Mouse (Mus musculus) spleen, postnatal 4 days (tissue): ENCODE data around the gene Tuba3a.

ENCODE experiments used
- DNase-seq, 2 experiments: peaks; one replicate each; pipeline ENCODE4 v3.0.0; 2022; ENCODE audit warnings: low spot score in 2 of 2

The Tuba3a gene

DNA sequence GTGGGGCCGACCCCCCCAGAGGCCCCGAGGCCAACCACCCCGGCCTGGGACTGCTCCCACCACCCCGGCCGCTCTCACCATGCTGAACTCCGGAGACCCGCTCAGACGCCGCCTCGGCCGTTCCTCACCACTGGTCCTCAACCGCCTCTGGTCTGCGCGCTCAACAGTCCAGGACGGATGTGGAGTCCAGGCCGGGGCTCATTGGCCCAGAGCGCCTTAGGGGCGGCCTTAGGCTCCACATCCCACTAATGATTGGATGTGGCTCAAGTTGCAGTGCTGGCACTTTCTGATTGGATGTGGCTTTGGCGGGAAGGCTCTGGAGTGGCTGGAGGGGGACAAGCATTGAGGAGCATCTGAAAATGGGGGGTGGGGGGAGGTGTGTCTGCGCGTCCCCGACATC is at the start of gene Tuba3a:
Tuba3a (minus strand) TSS at position 153 of the 400 bp plus-strand sequence.
- DNase-seq: no peak

DNA sequence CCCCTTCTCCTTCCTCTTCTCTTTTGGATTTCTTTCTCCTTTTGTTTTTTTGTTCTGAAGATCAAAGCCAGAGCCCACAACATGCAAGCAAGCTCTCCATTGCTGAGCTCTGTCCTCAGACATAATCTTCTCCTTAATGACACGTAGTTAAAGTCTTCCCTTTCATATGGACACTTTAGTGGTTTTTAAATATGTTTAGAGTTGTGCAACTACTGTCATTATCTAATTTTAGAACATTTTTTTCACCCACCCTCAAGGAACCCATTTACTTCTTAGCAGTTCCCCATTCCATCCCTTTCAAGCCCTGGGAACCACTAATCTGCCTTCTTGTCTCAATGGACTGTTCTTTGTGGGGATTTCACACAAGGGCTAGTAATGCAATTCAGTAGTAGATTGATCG is 48.5 kb upstream of the Tuba3a start:
- DNase-seq: no peak

DNA sequence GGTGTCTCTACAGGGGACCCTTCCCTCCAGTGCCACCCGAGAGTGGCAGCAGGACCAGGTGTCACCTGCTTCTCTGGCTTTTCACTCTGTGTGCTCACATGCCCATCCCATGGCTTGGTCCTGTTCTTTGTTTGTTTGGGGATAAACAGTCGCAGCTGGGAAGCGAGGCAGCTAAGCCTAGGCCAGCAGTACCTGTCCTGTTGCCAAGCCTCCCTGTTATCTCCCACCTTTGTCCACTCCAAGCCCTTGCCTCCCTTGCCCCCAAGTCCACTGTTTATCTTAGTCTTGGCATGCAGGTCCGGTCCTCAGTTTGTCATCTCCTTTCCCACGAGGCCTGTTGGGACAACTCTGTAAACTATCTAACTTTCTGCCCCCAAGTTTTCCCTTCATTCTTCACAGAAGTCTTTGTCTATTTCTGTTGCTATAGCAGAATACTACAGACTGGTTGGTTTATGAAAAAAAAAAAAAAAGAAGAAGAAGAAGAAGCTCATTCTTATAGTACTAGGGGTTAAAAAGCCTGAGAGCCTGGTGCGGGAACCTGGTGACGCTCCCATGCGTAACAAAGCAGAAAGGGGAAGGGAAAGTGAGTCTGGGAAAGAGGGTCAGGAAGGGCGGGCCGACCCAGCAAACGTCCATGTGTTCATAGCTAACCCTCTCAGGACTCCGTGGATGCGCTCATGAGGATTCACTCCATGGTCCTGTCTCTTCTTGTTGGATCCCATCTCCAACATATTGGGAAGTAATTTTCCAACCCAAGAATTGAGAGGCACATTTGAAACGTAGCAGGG is 47.5 kb upstream of the Tuba3a start:
- no peak for DNase-seq

DNA sequence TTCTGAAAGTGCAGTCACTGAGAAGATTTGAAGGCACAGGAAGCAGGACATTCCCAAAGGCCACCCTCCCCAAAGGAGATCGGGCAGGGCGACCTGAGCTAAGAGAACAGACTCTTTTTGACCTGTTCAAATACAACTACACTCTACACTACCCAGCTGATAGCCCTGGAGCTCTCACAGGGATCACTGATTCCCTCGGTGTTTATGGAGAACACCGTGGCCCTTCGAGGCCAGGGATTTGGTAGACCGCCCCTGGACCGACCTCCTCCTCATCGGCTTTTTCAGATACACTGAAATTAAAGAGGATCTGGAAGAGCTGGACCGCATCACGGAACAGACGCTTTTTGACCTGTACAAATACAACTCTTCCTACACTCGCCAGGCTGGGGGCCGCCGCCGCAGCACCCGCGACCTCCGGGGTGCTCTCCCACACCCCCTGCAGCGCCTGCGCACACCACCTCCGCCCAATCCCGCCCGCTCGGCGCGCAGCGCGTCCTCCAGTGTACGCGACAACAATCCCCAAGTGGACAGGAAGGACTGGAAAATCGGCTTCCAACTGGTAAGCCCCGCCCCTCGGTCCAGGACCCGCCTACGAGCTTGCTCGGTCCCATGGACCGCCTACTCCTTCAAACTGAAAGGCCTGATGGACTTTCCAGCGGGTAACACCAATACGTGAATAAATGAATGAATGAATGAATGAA is 44.9 kb upstream of the Tuba3a start:
- peak in 1 of 2 experiments; percentile 60 for DNase-seq

DNA sequence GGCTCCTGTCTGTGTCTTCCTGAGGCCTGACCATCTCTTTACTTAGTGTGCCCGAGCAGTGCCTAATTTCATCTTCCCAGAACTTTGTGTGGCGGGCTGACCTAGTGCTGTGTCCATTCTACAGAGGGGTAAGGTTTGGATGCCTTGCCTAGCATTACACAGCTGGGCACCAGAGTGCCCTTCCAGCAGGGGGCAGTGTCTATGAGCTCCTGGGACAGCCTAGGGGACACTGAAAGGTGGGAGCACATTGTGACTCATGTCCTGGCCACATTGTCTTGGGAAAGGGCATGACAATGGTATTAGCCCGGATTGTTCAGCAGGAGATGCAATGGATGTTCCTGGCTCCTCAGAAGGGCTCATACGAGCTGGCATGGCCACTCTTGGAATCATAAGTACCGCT is 42.4 kb upstream of the Tuba3a start:
- DNase-seq: no peak

DNA sequence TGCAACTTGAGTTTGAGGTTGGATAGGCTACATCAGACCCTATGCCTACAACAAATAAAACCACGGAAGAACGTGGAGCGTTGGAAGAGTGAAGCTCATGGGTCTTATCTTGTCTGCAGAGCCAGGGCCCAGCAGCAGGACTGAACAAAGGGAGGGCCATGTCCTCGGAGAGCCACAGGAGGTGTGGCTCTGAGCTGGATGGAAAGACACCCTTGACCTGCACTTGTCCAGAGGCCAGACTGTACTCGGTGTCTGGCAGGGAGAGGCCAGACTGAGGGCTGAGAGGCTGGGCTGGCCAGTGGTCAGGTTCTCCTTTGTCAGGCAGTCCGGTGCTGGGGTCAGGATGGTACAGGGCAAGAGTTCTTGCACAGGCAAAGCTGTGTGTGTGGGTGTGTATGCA is 39.5 kb upstream of the Tuba3a start:
- no peak for DNase-seq

DNA sequence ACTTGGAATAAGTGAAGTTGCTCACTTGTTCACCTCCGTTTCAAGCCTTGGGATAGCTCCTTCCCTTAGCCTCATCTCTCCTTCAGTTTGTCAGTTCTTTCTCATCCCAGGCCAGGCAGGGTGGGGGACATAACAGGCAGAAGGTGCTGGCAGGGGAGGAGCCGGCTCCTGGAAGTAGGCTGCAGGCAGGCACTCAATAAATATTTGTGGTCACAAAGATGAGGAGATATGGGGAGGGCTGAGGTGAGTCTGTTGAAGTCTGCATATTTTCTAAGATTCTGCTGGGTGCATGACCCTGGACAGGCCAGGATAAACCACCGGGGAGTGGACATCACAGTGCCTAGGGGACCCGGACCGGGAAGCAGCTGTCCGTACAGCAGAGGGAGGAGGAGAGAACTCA is 37.7 kb upstream of the Tuba3a start:
- DNase-seq: no peak

DNA sequence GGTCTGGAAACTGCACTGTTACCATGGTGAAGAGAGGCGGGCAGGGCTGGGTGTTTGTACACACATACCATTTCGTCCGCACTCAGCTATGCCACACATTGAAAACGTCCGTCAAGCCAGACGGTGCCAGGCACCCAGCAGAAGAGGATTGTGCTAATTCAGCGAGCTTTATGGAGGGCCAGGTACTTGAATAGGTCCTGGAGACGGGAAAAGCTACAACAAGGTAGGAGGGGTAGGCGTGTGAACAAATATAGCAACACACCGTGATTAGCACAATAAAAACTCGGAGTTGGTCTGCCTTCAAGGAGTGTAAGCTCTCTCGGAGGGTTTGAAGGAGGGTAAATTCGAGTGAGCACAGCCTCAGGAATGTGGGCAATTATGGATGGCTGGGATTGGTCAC is 37.0 kb upstream of the Tuba3a start:
- no peak for DNase-seq

DNA sequence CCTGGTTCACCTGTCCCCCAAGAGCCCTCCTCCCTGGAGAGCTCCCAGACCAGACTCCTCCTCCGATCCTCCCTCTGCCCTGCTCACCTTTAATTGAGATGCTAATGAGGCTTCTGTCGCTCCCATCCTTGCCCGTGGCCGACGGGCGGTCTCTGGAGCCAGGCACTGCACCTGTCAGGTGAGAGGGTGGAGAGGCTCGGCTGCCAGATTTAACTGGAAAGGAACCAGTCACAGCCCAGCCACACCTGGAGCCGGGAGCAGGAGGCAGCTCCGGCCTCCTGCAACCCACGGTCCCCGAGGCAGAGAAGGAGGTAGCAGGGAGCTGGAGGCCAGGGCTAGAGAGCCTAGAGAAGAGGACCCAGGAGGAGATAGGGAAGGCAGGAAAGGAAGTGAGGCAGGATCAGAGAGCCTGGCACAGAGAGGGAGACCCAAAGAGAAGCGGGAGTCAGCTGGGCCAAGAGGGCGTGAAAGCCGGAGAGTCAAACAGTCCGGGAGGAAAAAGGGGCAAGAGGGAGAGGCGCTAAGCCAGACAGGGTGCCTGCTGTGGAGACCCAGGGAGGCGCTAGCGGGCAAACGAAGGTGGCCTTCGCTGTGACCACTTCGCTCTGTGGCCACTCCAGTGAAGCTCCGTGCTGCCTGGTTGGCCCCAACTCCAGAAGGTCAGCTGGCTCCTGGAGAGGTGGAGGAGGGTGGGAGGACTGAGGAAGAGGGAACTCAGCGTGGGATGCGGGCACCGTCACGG is 35.4 kb upstream of the Tuba3a start:
- peak in 1 of 2 experiments; percentile 58 for DNase-seq

DNA sequence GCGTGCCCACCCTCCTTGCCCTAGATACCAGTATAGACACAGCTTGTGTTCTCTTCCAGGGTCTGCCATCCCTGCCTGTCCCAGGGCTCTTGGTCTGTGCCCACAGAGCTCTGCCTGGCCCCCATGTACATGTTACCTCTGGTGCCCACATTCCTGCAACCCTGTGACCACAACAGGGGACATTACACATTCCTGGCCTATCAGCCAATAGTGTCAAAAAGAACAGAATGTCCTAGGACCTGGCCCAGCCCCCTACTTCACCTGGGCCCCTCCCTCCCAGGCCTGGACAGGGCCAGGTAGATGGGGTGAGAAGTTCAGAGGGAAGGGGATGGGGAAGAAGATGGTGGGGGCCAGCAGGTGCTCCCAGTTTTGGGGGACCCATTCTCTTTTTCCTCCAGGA is 34.5 kb upstream of the Tuba3a start, which contains the start of gene Scnn1a:
Scnn1a (plus strand) TSS at position 337 of the 400 bp plus-strand sequence.
- DNase-seq: no peak

DNA sequence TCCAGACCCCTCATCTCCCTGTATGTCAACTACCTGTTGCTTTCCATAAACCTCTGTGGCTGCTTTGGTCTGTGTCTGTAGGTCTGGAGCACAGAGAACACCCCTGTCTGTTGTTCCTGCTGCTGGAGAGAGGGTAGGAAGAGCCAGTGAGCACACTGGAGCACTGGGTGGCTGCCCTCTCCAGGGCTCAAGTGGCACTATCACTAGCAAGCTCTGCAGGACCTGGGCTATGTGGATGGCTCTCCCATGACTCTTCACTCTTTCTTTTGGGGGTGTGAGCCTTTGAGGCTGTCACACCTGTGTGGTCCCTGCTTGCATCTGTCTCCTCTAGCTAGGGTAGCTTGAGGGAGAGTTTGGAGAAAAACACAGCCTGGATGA is 34.1 kb upstream of the Tuba3a start:
- DNase-seq: no peak

DNA sequence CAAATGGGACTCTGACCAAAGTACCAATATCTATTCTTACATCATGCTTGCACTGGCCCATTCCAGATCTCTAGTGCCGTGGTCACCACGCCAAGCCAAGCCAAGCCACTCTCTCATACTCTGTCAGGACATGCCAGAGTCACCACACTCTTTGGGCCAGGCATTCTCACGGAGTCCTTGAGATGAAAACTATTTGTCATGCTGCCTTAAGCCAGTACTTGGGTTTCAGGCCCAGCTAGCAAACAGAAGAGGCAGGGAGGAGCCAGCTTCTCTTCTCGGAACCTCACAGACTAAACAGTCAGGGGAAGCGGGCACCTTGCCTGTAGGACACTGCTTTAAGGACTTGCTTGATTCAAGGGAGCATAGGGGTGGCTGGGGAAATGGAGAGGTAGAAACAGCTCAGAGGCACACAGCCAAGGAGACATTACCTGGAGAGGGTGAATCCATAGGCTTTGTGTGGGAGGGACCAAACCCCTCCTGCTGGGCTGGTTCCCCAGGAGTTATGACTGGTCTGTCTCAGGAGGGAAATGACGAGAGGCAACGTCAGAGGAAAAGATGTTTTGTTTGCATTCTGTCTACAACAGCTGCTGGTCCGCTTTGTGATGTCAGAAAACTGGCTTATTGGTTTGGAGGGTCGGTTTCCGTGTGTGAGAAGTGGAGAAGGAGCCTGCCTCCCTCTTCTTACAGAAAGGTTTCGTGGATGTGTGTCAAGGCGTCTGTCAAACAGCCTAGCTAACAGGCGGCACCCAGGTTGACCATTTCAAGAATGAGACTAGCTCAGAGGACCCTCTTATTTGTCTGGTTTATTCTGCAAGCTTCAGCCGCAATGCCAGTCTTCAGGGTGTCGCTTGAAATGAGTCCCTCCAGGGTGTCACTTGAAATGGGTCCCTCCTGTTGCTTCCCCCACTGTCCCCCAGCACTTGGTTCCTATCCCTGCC is 33.4 kb upstream of the Tuba3a start:
- DNase-seq: no peak

DNA sequence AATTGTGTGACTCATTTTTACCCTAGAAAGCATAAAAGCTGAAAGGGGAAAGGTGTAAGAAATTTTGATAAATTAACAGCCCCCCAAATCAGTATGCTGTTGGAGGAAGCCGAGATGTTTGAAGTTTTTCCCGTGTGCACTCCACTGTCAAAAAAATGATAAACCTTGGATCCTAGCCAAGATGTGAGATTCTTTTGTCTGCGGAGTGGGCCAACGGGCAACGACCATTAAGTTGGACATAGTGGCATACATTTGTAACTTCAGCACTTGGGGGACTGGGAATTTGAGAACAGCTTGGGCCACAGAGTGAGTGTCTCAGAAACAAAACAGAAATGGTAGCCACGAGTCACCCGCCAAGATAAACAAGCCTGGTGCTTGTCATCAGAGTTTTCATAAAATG is 31.2 kb upstream of the Tuba3a start:
- no peak for DNase-seq

DNA sequence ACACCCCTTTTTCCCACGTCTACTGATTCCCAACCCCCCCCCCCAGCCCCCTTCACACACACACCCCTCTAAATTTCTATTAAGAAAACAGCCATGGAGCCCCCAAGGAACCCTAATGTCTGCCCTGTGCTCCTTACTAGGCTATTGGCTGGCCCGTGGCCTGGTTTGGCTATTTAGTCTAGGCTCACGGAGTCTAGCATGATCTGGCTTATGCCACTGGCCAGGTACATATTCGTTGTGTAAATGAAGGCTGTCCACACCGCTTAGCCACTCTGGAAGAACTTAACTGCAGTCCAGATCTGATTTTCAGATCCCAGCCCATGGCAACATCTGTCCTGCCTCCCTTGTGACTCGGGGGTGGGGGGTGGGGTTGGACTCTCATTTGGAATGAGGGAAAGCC is 28.9 kb upstream of the Tuba3a start:
- no peak for DNase-seq

DNA sequence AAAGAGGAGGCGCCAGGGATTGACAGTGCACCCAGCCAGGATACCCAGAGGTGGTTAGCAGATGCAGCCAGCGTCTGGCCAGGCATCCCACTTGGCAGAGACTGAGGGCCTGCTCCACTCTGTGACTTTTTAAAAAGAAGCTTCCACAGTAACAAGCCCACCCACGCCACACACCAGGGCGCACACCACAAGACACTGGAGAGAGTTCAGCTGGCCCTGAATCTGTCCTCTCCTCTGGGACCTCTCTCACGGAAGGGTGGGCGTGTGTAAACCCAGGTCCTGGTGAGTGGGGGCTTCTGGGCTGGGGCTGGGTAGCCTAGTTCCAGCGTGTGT is 28.4 kb upstream of the Tuba3a start:
- no peak for DNase-seq

DNA sequence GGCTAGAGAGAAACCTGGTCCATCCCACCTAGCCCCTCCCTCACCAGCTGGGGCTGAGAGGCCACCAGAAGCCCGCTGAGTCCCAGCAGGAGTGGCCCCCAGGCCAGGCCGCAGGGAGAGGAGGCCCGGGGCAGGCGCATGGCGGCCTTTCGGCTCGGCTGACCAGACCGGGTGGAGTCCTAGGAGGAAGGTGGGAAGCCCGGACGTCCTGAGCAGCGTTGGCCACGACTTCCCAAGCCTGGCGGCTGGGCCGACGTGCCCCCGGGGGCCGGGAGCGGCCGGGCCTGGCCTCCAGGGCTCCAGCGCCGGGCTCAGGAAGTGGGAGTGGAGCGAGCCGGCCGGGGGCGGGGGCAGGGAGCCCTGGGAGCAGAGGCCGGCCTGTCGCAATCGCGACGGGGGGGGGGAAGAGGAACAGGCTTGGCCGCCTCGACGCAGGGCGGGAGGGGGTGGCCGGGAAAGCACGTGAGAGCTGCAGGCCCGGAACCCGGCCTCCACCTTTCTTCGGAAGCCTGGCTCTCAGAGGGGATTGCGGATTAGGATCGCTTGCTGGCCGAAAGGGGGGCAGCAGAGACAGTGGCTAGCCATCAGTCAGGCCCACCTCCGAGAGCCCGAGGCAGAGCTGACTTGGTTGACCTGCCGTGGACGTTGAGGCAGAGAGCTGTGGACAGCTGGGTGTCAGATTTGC is 27.8 kb upstream of the Tuba3a start, which contains the start of gene Ltbr:
Ltbr (minus strand) TSS at position 340 of the 685 bp plus-strand sequence.
- peak; percentile 62 to 81 for DNase-seq

DNA sequence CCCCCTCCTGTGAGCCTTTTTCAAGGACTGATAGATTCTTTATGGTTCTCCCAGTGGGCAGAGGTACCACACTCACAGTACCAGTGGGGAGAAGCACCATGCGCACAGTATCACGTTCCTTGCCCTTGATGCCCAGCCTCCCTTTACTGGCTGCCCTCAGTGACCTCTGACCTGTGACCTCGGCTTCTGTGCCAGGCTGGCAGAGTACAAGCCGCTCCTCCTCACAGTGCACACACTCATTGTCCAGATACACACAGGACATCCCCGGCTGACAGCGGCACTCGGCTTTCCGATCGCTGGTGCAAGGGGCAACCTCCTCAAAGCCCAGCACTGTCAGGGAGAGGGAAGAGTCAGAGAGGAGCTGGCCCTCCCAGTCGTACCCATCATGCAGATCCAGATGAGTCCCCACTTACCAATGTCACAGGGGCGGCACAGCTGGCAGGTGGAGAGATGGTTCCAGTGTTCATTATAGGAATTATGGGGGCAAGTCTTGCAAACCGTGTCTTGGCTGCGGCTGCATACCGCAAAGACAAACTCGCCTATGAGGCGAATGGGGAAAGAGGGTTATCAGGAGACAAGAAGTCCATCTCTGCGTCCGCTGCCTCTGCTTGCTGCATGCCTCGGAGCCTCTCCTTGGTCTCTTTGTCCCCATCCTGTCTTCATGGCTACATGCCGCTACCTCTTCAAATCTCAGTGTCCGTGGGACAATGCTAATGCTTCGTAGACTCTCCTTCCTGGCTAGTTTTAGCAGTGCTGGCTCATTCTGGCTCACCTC is 26.9 kb upstream of the Tuba3a start:
- DNase-seq: no peak

DNA sequence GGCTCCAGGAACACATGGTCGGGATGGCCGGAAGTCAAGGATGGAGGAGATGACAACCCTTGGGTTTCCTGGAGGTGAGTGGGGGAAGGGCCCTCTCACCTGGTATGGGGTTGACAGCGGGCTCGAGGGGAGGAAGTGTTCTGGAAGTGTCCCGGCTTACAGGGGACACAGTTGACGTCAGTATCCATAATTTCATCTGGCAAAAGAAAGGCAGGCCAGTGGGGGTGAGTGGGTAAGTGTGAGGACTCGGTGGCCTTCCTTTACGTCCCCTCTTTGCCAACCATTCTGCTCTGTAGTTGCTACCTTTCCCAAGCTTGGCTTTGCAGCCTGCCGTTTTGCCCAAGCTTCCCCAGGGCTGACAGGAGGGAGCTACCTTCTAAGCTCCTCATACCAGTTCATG is 26.3 kb upstream of the Tuba3a start:
- no peak for DNase-seq

DNA sequence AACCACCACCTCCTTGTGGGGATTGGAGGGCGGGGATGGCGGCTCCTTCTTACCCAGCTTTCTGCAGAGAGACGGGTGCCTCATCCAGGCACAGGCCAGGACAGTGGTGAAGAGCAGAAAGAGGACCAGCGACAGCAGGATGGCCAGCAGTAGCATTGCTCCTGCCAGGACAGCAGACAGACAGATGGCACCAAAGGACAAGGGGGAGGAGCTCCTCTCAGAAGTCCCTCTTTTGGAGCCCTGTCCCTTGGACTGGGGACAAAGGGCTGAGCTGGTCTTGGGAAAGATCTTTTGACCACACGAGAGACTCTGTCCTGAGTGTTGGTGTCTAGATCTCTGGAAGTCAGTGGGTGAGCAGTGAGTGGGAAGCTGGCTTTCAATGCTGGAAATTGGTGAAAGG is 23.6 kb upstream of the Tuba3a start:
- DNase-seq: no peak

DNA sequence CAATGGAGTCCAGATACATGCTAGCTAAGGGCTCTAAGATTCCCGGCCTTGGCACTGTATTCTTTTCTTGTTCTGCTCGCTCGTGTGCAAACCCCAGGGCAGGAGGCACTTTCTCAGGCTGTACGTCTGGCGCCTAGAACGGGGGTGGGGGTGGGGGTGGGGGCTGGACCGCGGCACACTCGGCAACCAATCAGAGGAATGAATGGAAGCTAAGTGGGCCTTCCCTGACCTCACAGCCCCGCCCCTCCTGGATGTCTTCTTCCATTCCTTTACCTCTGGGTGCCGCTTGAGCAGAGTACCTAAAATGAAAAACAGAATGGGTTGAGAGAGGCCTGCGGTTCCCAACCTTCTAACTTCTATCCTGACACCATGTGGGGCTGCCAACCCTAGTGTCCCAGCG is 23.1 kb upstream of the Tuba3a start:
- no peak for DNase-seq
